Mouse (Mus musculus): ENCODE data around the gene Tlr12. TPM values are rescaled to one million over a fixed set of nuclear protein-coding genes. Genes with fewer than 3 reads are reported as not detected.
"Not testable (repeated sequence)": the region's sequence is repeated elsewhere in the genome, so short reads cannot be mapped to it uniquely, and the experiment has no call there.

Gene Tlr12
- total RNA-seq, 2 experiments from 2014 or later: 1.1 to 1.5 TPM

DNA sequence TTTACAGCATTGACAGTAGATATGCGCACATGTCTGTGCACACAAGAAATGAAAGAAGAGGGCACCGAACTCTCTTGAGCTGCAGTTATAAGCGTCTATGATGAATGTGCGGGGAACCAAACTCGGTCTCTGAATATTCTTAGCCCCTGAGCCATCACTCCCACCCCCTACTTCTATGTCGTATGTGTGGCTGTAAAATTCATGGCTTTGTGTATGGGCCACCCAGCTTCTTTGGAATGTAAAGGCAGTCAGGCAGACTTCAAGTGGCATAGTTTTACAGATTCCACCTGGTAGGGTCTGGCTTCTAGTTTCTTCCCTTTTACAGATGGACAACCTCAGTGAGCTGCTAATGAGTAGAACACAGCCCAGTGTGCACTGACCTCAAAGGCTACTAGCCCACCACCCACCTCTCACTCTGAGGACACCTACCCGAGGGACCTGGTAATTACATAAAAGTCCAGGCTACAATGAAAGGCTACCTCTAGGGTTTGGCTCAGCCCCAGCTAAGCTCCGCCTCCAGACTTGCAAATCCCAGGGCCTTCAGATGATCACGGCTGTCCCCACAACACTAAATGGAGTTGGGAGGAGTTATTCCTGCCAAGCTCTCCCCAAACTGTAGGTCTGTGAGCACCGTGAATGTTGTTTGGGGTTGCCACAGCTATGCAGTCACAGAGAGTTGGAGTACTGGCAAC is 17.6 kb upstream of the Tlr12 start:
- intact Hi-C loops (cut with DNase I): no loop called here
- DNase-seq (ENCODE audit: extremely low spot score in 1 of 2, low spot score in 2 of 2): no peak

DNA sequence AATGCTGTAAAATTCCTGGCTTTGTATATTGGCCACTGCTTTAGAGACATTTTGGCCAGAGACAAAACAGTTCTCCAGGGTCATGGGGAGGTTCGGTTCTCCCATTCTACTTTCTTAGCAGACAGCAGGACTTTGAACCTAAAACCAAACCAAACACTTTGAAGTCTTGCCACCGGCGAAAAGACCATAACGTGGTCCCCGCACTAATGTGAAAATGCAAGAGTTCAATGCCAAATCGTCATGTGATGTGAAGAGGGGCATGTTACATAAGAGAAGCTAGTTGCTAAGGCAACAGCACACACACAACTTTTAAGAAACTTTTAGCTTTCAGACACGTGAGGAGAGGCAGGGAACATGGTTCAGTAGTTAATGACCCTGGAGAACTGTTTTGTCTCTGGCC is 17.0 kb upstream of the Tlr12 start:
- intact Hi-C loops (cut with DNase I): no loop called here
- no peak for DNase-seq (ENCODE audit: extremely low spot score in 1 of 2, low spot score in 2 of 2)

DNA sequence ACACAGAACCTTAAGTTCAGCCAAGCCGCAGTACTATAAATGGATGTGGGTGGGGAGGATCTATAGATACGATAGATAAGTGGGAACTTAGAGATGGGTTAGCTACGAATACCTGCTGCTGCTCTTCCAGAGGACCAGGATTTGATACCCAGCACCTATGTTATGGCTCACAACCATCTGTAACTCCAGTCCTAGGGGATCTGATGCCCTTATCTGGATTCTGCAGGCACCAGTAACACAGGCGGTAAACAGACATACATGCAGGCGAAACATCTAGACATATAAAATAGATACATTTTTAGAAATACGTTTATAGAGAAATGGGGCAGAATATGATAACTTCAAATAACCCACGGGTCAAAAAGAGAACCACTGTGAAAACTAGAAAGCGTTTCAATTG is 2.7 kb upstream of the Tlr12 start:
- intact Hi-C loops (cut with DNase I): no loop called here
- DNase-seq (ENCODE audit: extremely low spot score in 1 of 2, low spot score in 2 of 2): no peak

DNA sequence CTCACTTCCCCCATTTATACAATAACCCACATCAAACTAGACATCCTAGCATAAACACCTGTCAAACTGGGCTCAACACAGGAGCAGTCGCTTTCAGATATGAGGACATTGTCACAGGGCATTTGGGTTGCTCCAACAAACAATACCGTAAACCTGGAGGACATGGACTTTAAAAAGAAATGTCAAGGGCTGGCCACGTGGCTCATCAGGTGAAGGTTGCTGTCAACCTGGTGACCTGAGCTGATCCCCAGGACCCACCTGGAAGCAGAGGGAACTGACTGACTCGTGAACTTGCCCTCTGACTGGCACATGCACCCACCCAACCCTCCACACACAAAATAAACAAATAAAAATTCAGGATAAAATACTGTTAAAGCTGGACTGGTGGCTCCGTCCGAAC is 2.2 kb upstream of the Tlr12 start:
- DNase-seq (ENCODE audit: extremely low spot score in 1 of 2, low spot score in 2 of 2): no peak
- intact Hi-C loops (cut with DNase I): no loop called here

DNA sequence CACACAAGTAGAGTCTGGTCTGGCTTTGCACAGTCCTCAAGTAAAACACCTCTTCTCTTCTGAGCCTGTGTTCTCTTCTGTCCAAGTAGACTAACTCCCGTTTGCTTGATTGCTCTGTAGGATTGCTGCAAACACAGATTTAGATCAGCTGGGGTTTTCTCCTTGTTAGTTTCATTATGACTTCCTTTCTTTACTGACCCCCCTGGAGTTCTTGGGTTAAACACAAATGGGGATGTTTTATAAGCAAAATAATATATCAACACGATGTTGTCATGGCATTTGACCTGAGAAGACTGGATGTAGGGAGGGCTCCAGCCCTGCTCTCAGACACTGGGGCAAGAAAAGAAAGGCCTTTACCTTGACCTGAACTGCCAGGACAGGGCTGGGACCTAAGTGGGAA is 544 bp upstream of the Tlr12 start:
- DNase-seq (ENCODE audit: extremely low spot score in 1 of 2, low spot score in 2 of 2): no peak
- intact Hi-C loops (cut with DNase I): loop anchor here (10.0 kb wide), 1 partner anchor 156 kb away; no protein-coding TSS in a partner anchor

DNA sequence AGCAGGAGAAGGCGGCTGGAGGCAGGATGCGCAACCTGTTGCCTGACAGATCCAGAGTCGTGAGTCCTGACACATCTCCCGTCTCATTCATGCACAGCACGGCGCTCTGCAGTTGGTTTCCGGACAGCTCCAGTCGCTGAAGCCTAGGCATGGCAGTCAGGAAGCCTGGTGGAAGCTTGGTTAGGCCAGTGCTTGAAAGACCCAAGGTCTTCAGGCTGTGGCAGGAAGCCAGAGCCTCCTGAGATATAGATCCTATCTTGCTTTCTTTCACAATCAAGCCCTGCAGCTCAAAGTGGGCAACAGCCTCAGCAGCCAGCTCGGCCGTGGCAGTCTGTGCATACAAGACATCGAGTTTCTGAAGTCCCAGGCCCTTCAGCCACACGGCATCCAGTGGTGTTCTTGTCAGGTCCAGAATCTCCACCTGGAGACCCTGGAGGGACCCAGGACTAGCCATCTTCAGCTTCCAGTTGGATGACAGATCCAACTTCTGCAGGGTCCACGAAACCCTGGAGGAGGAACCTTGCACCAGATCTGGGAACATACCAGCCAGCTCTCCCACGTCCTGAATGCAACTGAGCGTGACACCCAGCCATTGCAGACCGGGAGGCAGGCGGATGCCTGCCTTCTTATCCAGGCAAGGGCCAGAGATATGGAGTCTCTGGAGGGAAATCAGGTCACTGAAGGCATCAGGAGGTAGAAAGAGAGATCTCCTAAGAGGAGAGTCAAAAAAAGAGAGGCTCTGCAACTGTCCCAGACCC is 877 bp downstream of the Tlr12 start:
- intact Hi-C loops (cut with DNase I): loop anchor here (10.0 kb wide), 1 partner anchor 157 kb away; no protein-coding TSS in a partner anchor

DNA sequence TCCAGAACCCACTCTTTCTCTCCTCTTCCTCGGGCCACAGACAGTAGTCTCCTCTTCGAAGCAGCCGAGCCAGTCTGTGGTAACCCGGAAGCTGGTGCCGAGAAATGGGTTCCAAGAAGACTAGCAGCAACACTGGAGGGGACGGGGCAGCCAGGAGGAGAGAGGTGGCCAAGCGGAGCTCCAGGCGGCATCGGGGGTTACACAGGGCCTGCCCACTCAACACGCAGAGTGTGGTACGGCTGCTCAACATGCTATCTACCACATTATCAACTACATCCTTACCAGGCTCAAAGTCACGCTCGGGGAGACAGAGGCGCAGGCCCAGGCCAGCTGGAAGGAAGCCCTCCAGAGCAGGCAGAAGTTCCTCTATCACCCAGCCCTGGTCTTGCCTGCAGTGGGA is 2.7 kb downstream of the Tlr12 start:
- intact Hi-C loops (cut with DNase I): loop anchor here (2.0 to 10.0 kb wide), 2 partner anchors 91 to 159 kb away; no protein-coding TSS in a partner anchor
- no peak for DNase-seq (ENCODE audit: extremely low spot score in 1 of 2, low spot score in 2 of 2)

More for the DNA sequence above, 877 bp downstream of the Tlr12 start:
- DNase-seq (ENCODE audit: extremely low spot score in 1 of 2, low spot score in 2 of 2): peak in 1 of 2 experiments; percentile 51

DNA sequence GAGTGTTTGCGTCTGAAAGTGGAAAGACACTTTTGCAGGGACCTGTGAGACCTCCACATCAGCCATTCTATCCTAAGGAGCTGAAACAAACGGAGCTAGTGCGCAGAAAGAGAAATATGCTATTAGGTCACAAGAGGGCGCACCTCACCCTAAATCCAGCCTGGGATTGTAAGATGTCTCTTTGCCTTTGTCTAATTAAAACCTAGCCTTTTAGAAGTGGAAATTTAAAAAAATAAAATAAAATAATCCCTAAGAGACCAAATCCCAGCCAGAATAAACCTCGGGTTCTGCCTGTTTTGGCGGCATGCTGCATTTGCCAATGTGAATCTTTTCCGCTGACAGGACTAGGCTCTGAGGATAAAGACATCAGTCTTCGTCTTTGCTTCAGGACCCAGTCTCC is 5.1 kb downstream of the Tlr12 start:
- DNase-seq (ENCODE audit: extremely low spot score in 1 of 2, low spot score in 2 of 2): peak in 1 of 2 experiments; percentile 63
- intact Hi-C loops (cut with DNase I): loop anchor here (5.0 to 10.0 kb wide), 3 partner anchors 44 to 244 kb away; no protein-coding TSS in a partner anchor

DNA sequence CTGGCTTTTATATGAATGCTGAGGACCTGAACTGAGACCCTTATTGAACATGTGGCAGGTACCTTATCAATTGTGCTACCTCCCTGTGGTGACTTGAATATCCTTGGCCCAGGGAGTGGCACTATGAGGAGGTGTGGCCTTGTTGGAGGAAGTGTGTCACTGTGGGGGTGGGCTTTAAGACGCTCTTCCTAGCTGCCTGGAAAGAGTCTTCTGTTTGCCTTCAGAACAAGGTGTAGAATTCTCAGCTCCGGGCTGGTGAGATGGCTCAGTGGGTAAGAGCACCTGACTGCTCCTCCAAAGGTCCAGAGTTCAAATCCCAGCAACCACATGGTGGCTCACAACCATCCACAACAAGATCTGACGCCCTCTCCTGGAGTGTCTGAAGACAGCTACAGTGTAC is 6.7 kb downstream of the Tlr12 start:
- DNase-seq (ENCODE audit: extremely low spot score in 1 of 2, low spot score in 2 of 2): not testable (repeated sequence)
- intact Hi-C loops (cut with DNase I): loop anchor here (5.0 to 10.0 kb wide), 3 partner anchors 46 to 246 kb away; no protein-coding TSS in a partner anchor

DNA sequence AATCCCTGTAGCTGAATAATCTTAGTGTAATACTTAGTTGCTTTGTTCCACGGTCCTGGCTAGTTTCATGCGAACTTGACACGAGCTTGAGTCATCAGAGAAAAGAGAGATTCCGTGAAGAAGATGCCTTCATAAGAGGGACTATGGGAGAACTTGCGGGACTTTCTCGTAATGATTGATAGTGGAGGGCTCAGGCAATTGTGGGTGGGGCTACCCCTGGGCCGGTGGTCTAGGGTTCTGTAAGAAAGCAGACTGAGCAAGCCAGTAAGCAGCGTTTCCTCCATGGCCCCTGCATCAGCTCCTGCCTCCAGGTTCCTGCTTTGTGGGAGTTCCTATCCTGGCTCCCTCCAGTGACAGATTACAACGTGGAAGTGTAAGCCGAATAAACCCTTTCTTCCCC is 7.7 kb downstream of the Tlr12 start:
- no peak for DNase-seq (ENCODE audit: extremely low spot score in 1 of 2, low spot score in 2 of 2)
- intact Hi-C loops (cut with DNase I): loop anchor here (5.0 to 10.0 kb wide), 3 partner anchors 47 to 247 kb away; no protein-coding TSS in a partner anchor

DNA sequence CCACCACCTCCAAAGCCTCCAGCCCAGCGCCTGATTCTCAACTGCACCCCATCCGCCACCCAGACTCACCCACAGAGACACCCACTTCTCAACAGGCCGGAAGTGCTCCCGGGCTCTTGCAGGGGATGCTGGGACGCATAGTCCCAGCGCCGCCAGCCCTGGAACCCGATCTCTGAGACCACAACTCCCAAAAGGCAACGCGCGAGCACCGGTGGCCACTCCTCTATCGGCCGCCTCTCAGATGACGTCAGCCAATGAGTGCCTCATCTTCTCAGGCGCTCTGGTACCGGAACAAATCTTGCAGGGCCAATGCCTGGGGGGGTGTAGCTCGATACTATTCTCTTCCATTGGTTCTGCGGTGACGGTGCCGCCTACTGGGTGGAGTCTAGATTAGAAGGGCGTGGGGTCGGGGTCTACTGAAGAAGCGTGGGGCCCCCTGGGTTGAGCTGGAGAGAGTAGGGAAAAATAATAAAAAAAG is 8.5 kb downstream of the Tlr12 start, which contains the start of gene Zscan20:
TSS of gene Zscan20 (minus strand) at position 174 of the 478 bp plus-strand sequence.
- DNase-seq (ENCODE audit: extremely low spot score in 1 of 2, low spot score in 2 of 2): peak; percentile 97 to 99
- intact Hi-C loops (cut with DNase I): loop anchor here (5.0 to 10.0 kb wide), 3 partner anchors 47 to 247 kb away; no protein-coding TSS in a partner anchor

DNA sequence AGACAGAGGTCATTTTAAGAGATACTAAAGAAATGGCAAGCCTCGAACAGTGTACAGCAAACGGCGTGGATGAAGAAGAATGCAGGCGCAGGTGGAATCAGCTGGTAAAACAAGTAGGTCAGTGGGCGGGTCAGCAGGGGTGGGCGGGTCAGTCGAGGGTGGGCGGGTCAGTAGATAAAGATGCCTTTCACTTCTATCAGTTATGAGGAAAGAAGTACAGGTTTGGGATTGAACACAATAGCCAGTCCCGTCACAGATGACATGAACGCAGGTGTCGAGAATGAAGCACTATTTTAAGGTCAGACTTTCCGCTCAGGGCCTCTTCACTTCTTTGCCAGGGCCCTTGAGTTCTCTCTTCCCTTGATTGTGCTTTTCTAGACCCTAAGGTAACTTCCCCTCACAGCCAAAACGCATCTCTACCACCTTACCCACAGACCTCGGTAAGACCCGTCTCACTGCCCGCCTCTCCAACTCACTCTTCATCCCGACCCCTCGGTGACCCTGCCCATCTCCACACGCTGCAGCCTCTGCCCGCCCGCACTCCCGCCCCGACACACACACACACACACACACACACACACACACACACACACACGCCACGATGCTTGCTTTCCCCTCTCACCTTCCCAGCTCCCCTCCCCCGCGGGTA is 9.0 kb downstream of the Tlr12 start:
- no peak for DNase-seq (ENCODE audit: extremely low spot score in 1 of 2, low spot score in 2 of 2)
- intact Hi-C loops (cut with DNase I): no loop called here

DNA sequence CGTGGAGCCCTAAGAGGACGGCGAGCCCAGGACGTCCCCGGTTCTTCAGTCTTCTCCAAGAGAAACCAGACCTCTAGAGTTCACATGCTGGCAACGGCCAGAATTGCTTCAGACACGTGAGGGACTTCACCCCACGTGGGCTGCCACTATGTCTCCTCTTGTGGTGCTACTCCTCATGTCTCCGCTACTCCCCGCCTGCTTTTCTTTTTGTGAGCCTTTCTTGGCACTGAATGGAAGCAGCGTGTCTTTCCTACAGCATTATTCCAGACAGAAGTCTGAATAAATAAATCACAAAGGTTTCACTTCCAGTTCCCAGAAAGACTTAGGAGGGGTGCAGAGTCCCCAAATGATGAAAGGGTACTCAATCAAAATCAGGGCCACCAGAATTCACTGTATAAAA is 10.8 kb downstream of the Tlr12 start:
- intact Hi-C loops (cut with DNase I): no loop called here
- DNase-seq (ENCODE audit: extremely low spot score in 1 of 2, low spot score in 2 of 2): no peak

DNA sequence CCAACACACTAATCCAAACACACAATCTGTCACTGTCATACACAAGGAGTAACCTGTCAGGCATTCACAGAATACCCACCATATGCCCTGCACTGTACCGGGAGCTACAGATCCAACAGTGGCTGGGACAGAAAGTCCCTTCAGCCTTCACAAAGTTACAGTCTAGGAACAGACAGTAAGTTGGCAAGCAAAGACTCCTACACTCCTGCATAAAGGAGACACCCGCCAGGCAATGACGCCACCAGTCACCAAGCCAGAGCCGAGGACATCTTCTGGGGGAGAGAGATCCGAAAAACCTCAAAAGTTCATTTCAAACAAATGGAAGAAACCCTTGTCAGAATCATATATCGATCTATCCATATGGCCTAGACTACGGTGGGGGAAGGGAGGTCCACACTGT is 11.8 kb downstream of the Tlr12 start:
- DNase-seq (ENCODE audit: extremely low spot score in 1 of 2, low spot score in 2 of 2): no peak

DNA sequence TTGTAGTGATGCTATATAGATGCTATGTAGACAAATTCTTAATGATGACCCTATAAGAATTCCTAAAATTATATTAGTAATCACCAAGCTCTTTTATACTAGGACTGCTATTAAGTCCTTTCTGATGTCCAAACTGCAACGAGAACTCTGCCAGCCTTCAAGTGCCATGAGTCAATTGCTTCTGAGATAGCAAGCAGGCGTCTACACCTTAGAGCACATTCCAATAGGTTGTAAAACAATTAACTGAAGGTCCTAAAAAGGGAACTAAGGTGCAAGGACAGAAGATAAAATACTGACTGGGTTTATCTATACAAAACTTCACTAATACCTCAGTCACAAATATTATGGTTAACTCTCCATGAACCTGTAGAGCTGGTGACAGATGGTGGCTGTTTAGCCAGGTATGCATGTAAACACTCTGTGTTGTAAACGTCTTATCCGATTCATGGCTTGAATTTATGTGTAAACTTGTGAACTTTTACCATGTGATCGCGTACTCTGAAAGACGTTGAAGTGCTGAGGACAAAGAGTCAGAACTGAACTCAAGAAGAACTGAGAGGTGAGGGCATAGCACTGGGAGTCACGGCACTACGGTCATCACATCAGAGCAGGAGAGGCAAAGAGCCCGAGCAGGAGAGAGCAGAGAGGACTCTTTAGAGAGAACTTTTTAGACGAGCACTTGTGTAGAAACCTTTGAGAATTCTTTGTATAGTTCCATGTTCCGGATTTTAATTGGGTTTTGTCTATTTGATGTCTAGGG is 20.4 kb downstream of the Tlr12 start:
- DNase-seq (ENCODE audit: extremely low spot score in 1 of 2, low spot score in 2 of 2): no peak
- intact Hi-C loops (cut with DNase I): no loop called here

More for the DNA sequence above, 11.8 kb downstream of the Tlr12 start:
- intact Hi-C loops (cut with DNase I): no loop called here

DNA sequence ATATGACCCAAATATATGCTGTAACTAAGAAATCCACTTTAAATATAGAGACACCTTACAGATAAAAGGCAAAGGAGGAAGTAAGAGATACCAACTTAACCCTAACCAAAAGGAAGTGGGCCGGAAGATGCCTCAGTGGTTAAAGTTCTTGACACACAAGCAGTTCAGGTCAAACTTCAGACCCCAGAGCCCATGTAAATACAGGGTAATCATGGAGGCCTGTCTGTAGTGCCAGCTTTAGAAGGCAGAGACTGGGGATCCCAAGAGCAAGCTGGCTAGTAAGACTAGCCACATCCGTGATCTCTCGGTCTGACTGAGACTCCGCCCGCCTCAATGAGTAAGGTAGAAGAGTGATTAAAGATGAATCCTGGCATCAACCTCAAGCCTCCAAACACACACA is 24.4 kb downstream of the Tlr12 start:
- intact Hi-C loops (cut with DNase I): no loop called here
- DNase-seq (ENCODE audit: extremely low spot score in 1 of 2, low spot score in 2 of 2): no peak

DNA sequence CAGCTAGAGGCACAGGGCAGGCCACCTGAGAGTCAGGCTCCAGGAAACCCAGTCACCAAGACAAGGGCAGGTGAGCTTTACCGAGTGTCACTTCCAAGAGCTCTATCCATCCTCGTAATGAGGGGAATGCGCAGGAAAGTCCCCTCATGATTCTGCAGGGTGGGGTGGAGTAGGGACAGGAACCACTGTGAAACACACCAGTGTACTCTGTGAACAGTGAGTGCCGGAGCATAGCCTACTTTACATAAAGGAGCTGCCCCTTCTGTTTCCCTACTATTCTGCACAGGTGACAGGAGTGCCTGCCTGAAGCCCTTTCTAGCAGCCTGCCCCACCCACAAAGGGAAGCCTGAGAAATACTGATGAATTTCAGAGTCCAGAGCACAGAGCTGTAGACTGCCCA is 25.1 kb downstream of the Tlr12 start:
- DNase-seq (ENCODE audit: extremely low spot score in 1 of 2, low spot score in 2 of 2): no peak
- intact Hi-C loops (cut with DNase I): no loop called here

DNA sequence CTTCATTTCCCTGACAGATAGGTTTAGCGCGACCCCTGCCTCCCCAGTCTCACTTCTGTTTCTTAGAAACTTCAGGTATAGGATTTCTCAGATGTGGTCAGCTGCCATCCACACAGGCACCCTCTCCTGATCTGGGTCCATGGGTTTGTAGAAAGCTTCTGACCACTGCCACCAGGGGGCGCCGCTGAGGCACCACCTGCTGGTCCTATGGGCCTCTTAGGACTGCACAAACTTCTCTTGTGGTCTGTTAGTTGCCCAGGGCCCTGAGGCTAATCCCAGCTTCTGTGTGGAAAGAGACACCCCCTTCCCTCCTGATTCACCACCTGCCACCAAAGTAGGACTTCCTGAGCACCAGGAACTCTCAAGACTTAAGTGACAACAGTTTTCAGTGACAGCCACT is 39.2 kb downstream of the Tlr12 start:
- intact Hi-C loops (cut with DNase I): no loop called here
- no peak for DNase-seq (ENCODE audit: extremely low spot score in 1 of 2, low spot score in 2 of 2)

DNA sequence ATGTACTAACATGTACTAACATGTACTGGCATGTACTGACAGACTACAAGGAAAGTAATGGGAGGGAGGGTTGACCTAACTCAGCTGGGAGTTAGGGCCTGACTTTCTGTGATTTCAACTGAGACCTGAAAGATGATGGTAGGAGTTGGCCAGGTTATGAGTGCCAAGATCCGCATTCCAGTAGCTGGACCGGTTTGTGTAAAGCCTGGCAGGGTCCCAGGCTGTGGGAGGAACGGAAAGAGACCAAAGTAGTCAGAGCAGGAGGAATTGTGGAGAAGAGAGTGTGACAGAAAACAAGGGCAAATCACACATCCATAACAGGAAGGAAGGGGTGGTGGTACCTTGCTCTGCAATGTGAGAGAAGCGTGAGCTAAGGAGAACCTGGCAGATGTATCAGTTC is 42.6 kb downstream of the Tlr12 start:
- intact Hi-C loops (cut with DNase I): no loop called here
- no peak for DNase-seq (ENCODE audit: extremely low spot score in 1 of 2, low spot score in 2 of 2)

Measured in left cerebral cortex, postnatal 10 days (tissue).